Mouse (Mus musculus): ENCODE results near the gene Kalrn.

- TF ChIP-seq CTCF (conservative IDR thresholded peaks at IDR 0.05; ENCODE audit: low read length) (no peak), NANOG (IDR thresholded peaks at IDR 0.05; ENCODE audit: borderline replicate concordance, low read length) (no peak)
Observed at GRCm38 (mm10) chr16:34316253-34316652, 257.1 kb downstream of the Kalrn start.

Data from E14TG2a.4 (cell line).